16 mouse cellular contexts compared by ENCODE assay signal in genomic region chr3:117975638-117976037, GRCm38 (mm10).
DNase-seq lines count a peak whose midpoint lies in the region; ATAC-seq and TF ChIP-seq lines count a peak whose summit lies in the region.
"Had no signal": no experiment of that assay in that cellular context is flagged by ENCODE, and none has a peak within 500 bp of the region (broad histone marks: within the 10 kb centered on the region; RNA-seq: fewer than 3 reads in every experiment).

No protein-coding gene starts in this region.

- 38% methylated on average over 1 of the region's 1 CpGs for WGBS in heart, adult 2 months
- 63% methylated on average over 1 of the region's 1 CpGs for WGBS in heart, embryonic 12.5 days
- 37% methylated on average over 1 of the region's 1 CpGs for WGBS in lung, embryonic 14.5 days
- WGBS in stomach, postnatal 0 days, result 32% methylated on average over 1 of the region's 1 CpGs

- no peak for TF ChIP-seq POLR2A in heart, adult 2 months (IDR thresholded peaks at IDR 0.05; ENCODE audit: insufficient read depth, low read depth, low read length)

- intact Hi-C loops in heart, adult 2 months (cut with DNase I), result no loop called here

- no peak for DNase-seq in heart, adult 2 months
- DNase-seq in lung, embryonic 14.5 days, result peak; percentile 77
- no peak for DNase-seq in lung, adult 18-20 months
- peak; percentile 48 for DNase-seq in brain, adult 2 months (ENCODE audit: low read depth, low spot score)
- DNase-seq in stomach, postnatal 0 days (ENCODE audit: low spot score), result no peak
- DNase-seq in cerebellum, postnatal 36 days, result no peak
- no peak for DNase-seq in layer of hippocampus, adult 18-20 months (ENCODE audit: low spot score in 2 of 2)
- DNase-seq: cerebellum, adult 8-10 months; thymus, postnatal 14 days had no signal

- no peaks in the 10 kb centered on the region for H3K79me2 ChIP-seq in heart, adult 2 months (replicated peaks; ENCODE audit: control insufficient read depth, insufficient read depth, low read length)

- H3K4me2 ChIP-seq in heart, embryonic 12.5 days, result no peak overlapping the region
- no peak overlapping the region for H3K4me2 ChIP-seq in lung, embryonic 14.5 days
- H3K4me2 ChIP-seq in stomach, postnatal 0 days (replicated peaks; ENCODE audit: low read depth), result no peak overlapping the region
- H3K4me2 ChIP-seq: heart, embryonic 13.5 days; lung, embryonic 15.5 days; midbrain, embryonic 12.5 days; neural tube, embryonic 12.5 days had no signal

- H3K9ac ChIP-seq in heart, adult 2 months (ENCODE audit: low read depth, low read length), result no peak overlapping the region
- H3K9ac ChIP-seq in heart, embryonic 12.5 days, result no peak overlapping the region
- H3K9ac ChIP-seq in lung, embryonic 14.5 days, result no peak overlapping the region
- H3K9ac ChIP-seq in stomach, postnatal 0 days (ENCODE audit: low read length), result no peak overlapping the region
- H3K9ac ChIP-seq: heart, embryonic 13.5 days; lung, embryonic 15.5 days; midbrain, embryonic 12.5 days; neural tube, embryonic 12.5 days had no signal

- no peaks in the 10 kb centered on the region for H3K27me3 ChIP-seq in heart, adult 2 months (ENCODE audit: control insufficient read depth, insufficient read depth, low read length)
- H3K27me3 ChIP-seq in heart, embryonic 12.5 days (replicated peaks), result no peaks in the 10 kb centered on the region
- H3K27me3 ChIP-seq in lung, embryonic 14.5 days (ENCODE audit: insufficient read depth, low read length), result no peaks in the 10 kb centered on the region
- no peaks in the 10 kb centered on the region for H3K27me3 ChIP-seq in stomach, postnatal 0 days (ENCODE audit: control insufficient read depth, insufficient read depth, low read length)
- H3K27me3 ChIP-seq: CH12.LX; heart, embryonic 13.5 days; lung, embryonic 15.5 days; midbrain, embryonic 12.5 days; neural tube, embryonic 12.5 days had no signal

- no peak overlapping the region for H3K4me3 ChIP-seq in heart, adult 2 months
- no peak overlapping the region for H3K4me3 ChIP-seq in heart, embryonic 12.5 days
- no peak overlapping the region for H3K4me3 ChIP-seq in lung, embryonic 14.5 days (ENCODE audit: low read depth, low read length)
- H3K4me3 ChIP-seq in stomach, postnatal 0 days (ENCODE audit: low read depth, low read length), result no peak overlapping the region
- H3K4me3 ChIP-seq: erythroblast, embryonic 14.5 days; heart, embryonic 13.5 days; lung, embryonic 15.5 days; midbrain, embryonic 12.5 days; neural tube, embryonic 12.5 days had no signal

- H3K27ac ChIP-seq in heart, adult 2 months, result no peak overlapping the region
- H3K27ac ChIP-seq in heart, embryonic 12.5 days (ENCODE audit: poor library complexity, severe bottlenecking), result no peak overlapping the region
- H3K27ac ChIP-seq in lung, embryonic 14.5 days (ENCODE audit: low read depth), result no peak overlapping the region
- H3K27ac ChIP-seq in stomach, postnatal 0 days (replicated peaks), result no peak overlapping the region
- H3K27ac ChIP-seq: heart, embryonic 13.5 days; lung, embryonic 15.5 days; midbrain, embryonic 12.5 days; neural tube, embryonic 12.5 days had no signal

- no peak for TF ChIP-seq EP300 in heart, adult 2 months (IDR thresholded peaks at IDR 0.05; ENCODE audit: insufficient read depth, low read depth, low read length)
- no peak for TF ChIP-seq EP300 in stomach, postnatal 0 days (optimal IDR thresholded peaks at IDR 0.05)

- ATAC-seq in heart, embryonic 12.5 days (ENCODE audit: insufficient number of reproducible peaks, low FRiP score), result no peak
- ATAC-seq in lung, embryonic 14.5 days (ENCODE audit: insufficient read depth), result no peak
- ATAC-seq in stomach, postnatal 0 days (ENCODE audit: low FRiP score, low TSS enrichment), result no peak

- peak; percentile 70 for TF ChIP-seq CTCF in heart, adult 2 months (IDR thresholded peaks at IDR 0.05)
- TF ChIP-seq CTCF in lung, embryonic 14.5 days (IDR thresholded peaks at IDR 0.05; ENCODE audit: low read depth), result peak; percentile 60
- peak; percentile 64 for TF ChIP-seq CTCF in stomach, postnatal 0 days (IDR thresholded peaks at IDR 0.05; ENCODE audit: low read depth)

- H3K36me3 ChIP-seq in heart, adult 2 months (ENCODE audit: control insufficient read depth, insufficient read depth, low read length), result no peaks in the 10 kb centered on the region
- no peaks in the 10 kb centered on the region for H3K36me3 ChIP-seq in heart, embryonic 12.5 days
- no peaks in the 10 kb centered on the region for H3K36me3 ChIP-seq in lung, embryonic 14.5 days (ENCODE audit: insufficient read depth)
- H3K36me3 ChIP-seq in stomach, postnatal 0 days (ENCODE audit: control insufficient read depth, insufficient read depth, low read length), result no peaks in the 10 kb centered on the region
- H3K36me3 ChIP-seq: heart, embryonic 13.5 days; lung, embryonic 15.5 days; midbrain, embryonic 12.5 days; neural tube, embryonic 12.5 days had no signal

- H3K9me3 ChIP-seq in heart, embryonic 12.5 days (replicated peaks), result no peaks in the 10 kb centered on the region
- no peaks in the 10 kb centered on the region for H3K9me3 ChIP-seq in lung, embryonic 14.5 days (ENCODE audit: low read depth, low read length)
- H3K9me3 ChIP-seq in stomach, postnatal 0 days (ENCODE audit: control insufficient read depth, low read length), result no peaks in the 10 kb centered on the region
- H3K9me3 ChIP-seq: heart, embryonic 13.5 days; lung, embryonic 15.5 days; midbrain, embryonic 12.5 days; neural tube, embryonic 12.5 days had no signal

- H3K4me1 ChIP-seq in heart, adult 2 months (ENCODE audit: control insufficient read depth, insufficient read depth, low read length), result no peaks in the 10 kb centered on the region
- no peaks in the 10 kb centered on the region for H3K4me1 ChIP-seq in heart, embryonic 12.5 days (replicated peaks)
- H3K4me1 ChIP-seq in lung, embryonic 14.5 days (ENCODE audit: insufficient read depth), result no peaks in the 10 kb centered on the region
- no peaks in the 10 kb centered on the region for H3K4me1 ChIP-seq in stomach, postnatal 0 days (replicated peaks; ENCODE audit: control insufficient read depth, insufficient read depth)
- H3K4me1 ChIP-seq: heart, embryonic 13.5 days; lung, embryonic 15.5 days; midbrain, embryonic 12.5 days; neural tube, embryonic 12.5 days had no signal

Comparison
In these comparisons a context has a peak if more than half of its experiments do, and no peak if none do; other contexts are left out.
1. DNase-seq: peak in lung, embryonic 14.5 days (single experiment) and brain, adult 2 months (single experiment); none in heart, adult 2 months (0 of 2), lung, adult 18-20 months (0 of 2), stomach, postnatal 0 days (single experiment), cerebellum, postnatal 36 days (0 of 2) and layer of hippocampus, adult 18-20 months (0 of 2).
2. Peak in every context shown above with its lines, with median percentiles within 50 percentile points of each other: CTCF ChIP-seq.